Mouse (Mus musculus) midbrain, embryonic 16.5 days (tissue): ENCODE data around the gene Clmn. TPM values are rescaled to one million over a fixed set of nuclear protein-coding genes. Genes with fewer than 3 reads are reported as not detected.

Source experiments
- ATAC-seq: fragments of 200-750 bp; cut with Nextera tagmentation; 2 replicates; pipeline ENCODE4 v1.8.0; 2017; ENCODE audit warnings: moderate TSS enrichment
- H3K27ac ChIP-seq: fragments of 300-500 bp; sonication (generic); 2 replicates; pipeline ENCODE4 v1.5.1; 2014; ENCODE audit warnings: mild to moderate bottlenecking, low read length, mixed read lengths
- H3K27me3 ChIP-seq: fragments of 300-500 bp; sonication (generic); 2 replicates; pipeline ENCODE4 v1.6.1; 2014; ENCODE audit warnings: low read depth, low read length, mixed read lengths; ENCODE audit not compliant: control insufficient read depth, insufficient read depth
- H3K36me3 ChIP-seq: fragments of 300-500 bp; sonication (generic); 2 replicates; pipeline ENCODE4 v1.6.1; 2014; ENCODE audit warnings: mild to moderate bottlenecking, low read length, moderate library complexity, mixed read lengths; ENCODE audit not compliant: control insufficient read depth, insufficient read depth
- H3K4me1 ChIP-seq: fragments of 300-500 bp; sonication (generic); 2 replicates; pipeline ENCODE4 v1.6.1; 2014; ENCODE audit warnings: mild to moderate bottlenecking, low read length, mixed read lengths; ENCODE audit not compliant: control insufficient read depth, insufficient read depth
- H3K4me2 ChIP-seq: fragments of 300-500 bp; sonication (generic); 2 replicates; pipeline ENCODE4 v1.6.1; 2014; ENCODE audit warnings: mild to moderate bottlenecking, low read length, mixed read lengths
- H3K4me3 ChIP-seq: fragments of 300-500 bp; sonication (generic); 2 replicates; pipeline ENCODE4 v1.5.1; 2014; ENCODE audit warnings: low read depth, mild to moderate bottlenecking, low read length, moderate library complexity, mixed read lengths
- H3K9ac ChIP-seq: fragments of 300-500 bp; sonication (generic); 2 replicates; pipeline ENCODE4 v1.6.1; 2014; ENCODE audit warnings: low read depth, low read length, mixed read lengths
- H3K9me3 ChIP-seq: fragments of 300-500 bp; sonication (generic); replicated peaks from 2 replicates; pipeline ENCODE4 v1.6.1; 2014; ENCODE audit warnings: mild to moderate bottlenecking, low read length, mixed read lengths; ENCODE audit not compliant: control insufficient read depth, poor library complexity, severe bottlenecking
- WGBS: fragments of 180-500 bp; shearing (Covaris S2); extraction: QIAGEN DNeasy Blood & Tissue Kit; methylation state at CpG from one replicate; pipeline ENCODE4 v1.1.7; 2014; 5-methylcytosine and 5-hydroxymethylcytosine counted together
- polyA plus RNA-seq: library from polyadenylated mRNA; unstranded; fragments of >200 nt; fragmentation: Nextera tagmentation; extraction: Ambion mirVana; gene quantifications from 2 replicates; pipeline ENCODE4 v1.2.1, GENCODE M21; 2015

Clmn gene
- polyA plus RNA-seq, 1 experiment from 2014 or later, result 0.97 TPM

GRCm38 (mm10) chr12:104854826-104855225 lies 10.1 kb downstream of the Clmn start:
- Histone ChIP-seq H3K9ac (no peak overlapping the region), H3K27ac (no peak overlapping the region), H3K36me3 (no peaks in the 10 kb centered on the region), H3K4me3 (no peak overlapping the region), H3K4me2 (no peak overlapping the region), H3K27me3 (no peaks in the 10 kb centered on the region), H3K9me3 (no peaks in the 10 kb centered on the region), H3K4me1 (peaks cover 5% of the 10 kb centered on the region)
- WGBS, result 91% methylated on average over 2 of the region's 2 CpGs
- ATAC-seq, result no peak

DNA sequence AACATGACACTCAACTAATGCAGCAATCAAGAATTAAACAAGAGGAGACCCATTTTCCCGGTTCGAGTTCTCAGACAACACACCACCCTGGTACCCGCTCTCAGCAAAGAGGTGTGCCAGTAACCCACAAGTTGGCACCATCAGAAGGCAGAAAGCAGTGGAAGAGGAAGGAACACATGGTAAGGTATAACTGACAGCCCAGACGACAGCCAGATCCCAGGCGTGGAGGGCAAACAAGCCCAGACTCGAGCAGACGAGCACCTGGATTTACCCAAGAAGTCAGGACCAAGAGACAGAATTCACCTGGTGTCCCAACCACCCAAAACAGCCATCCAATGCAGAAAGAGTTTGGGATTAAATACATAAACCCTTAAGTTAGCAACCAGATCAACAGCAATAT lies 11.5 kb downstream of the Clmn start:
- Histone ChIP-seq H3K4me3 (no peak overlapping the region), H3K36me3 (no peaks in the 10 kb centered on the region), H3K4me2 (no peak overlapping the region), H3K9me3 (no peaks in the 10 kb centered on the region), H3K27ac (no peak overlapping the region), H3K9ac (no peak overlapping the region), H3K4me1 (peaks cover 5% of the 10 kb centered on the region), H3K27me3 (no peaks in the 10 kb centered on the region)
- WGBS, result 91% methylated on average over 7 of the region's 7 CpGs
- ATAC-seq, result no peak

DNA sequence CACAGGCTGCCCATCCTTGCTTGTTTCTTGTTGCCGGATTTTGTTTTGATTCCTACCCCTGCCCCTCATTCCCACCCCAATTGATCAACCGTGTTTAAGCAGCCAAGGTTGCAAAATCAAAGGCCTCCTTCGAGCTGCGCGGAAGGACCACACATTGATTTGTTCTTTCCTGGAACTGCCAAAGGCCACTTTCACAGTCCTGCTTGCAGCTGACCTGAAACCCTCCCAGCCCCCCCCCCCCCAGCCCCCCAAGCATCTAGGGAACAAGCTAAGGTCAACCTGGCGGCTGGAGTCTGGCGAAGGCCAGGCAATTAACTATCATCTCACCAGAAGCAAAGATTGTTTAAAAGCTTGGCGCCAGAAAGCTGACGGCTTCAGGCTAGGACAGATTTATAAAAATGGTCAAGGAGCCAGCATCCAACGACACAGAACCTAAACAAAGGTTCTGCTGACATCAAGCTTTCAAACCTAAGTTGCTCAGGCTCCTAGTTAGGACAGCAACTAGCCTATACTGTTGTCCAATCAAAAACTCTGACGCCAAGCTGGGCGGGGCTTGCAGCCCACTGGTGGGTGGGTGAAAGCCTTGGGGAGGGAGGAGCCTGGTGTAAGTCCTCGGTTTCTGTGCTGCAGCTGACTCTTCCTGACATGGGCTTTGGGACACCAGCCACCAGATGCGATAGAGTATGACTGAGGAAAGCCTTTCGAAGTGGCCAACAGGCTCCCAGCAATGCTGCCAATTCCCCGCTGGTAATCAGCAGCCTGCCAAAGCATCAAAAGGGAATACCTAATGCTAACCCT lies 13.0 kb downstream of the Clmn start:
- ATAC-seq, result peak; percentile 49
- Histone ChIP-seq H3K27me3 (no peaks in the 10 kb centered on the region), H3K4me3 (no peak overlapping the region), H3K4me2 (peak overlapping the region; percentile 25), H3K36me3 (no peaks in the 10 kb centered on the region), H3K27ac (no peak overlapping the region), H3K4me1 (peaks cover 5% of the 10 kb centered on the region), H3K9ac (no peak overlapping the region), H3K9me3 (no peaks in the 10 kb centered on the region)
- 30% methylated on average over 16 of the region's 16 CpGs for WGBS

GRCm38 (mm10) chr12:104850119-104850518 lies 14.8 kb downstream of the Clmn start:
- Histone ChIP-seq H3K4me1 (peaks cover 5% of the 10 kb centered on the region), H3K9ac (no peak overlapping the region), H3K9me3 (no peaks in the 10 kb centered on the region), H3K4me3 (no peak overlapping the region), H3K27me3 (no peaks in the 10 kb centered on the region), H3K4me2 (no peak overlapping the region), H3K27ac (no peak overlapping the region), H3K36me3 (no peaks in the 10 kb centered on the region)
- ATAC-seq, result no peak
- WGBS, result 92% methylated on average over 7 of the region's 7 CpGs

- no peak overlapping the region for H3K4me3 ChIP-seq
- H3K4me1 ChIP-seq, result peaks cover 5% of the 10 kb centered on the region
- H3K4me2 ChIP-seq, result no peak overlapping the region
- H3K27me3 ChIP-seq, result no peaks in the 10 kb centered on the region
- no peaks in the 10 kb centered on the region for H3K36me3 ChIP-seq
- ATAC-seq, result no peak
- 90% methylated on average over 9 of the region's 9 CpGs for WGBS
- H3K9me3 ChIP-seq, result no peaks in the 10 kb centered on the region
- H3K9ac ChIP-seq, result no peak overlapping the region
- H3K27ac ChIP-seq, result no peak overlapping the region
These were observed 16.2 kb downstream of the Clmn start for GRCm38 (mm10) chr12:104848667-104849066.

DNA sequence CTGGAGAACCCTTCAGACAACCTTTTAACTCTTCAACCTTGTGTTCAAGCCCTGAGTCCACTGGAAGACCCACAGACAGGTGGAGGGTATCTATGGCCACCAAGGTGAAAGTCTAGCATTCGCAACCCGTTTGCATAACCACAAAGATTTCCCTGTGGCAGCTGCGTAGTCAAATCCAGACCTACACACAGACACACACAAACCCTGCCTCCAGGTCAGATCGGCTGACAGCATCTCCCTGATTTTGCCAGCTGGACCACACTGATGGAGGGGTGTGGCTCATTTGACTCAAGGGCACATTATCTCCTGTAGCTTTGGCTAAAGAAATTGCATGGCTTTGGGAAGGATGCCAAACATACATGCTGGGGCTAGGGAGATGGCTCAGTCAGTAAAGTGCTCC lies 17.6 kb downstream of the Clmn start:
- H3K27me3 ChIP-seq, result no peaks in the 10 kb centered on the region
- ATAC-seq, result no peak
- 81% methylated on average over 4 of the region's 4 CpGs for WGBS

DNA sequence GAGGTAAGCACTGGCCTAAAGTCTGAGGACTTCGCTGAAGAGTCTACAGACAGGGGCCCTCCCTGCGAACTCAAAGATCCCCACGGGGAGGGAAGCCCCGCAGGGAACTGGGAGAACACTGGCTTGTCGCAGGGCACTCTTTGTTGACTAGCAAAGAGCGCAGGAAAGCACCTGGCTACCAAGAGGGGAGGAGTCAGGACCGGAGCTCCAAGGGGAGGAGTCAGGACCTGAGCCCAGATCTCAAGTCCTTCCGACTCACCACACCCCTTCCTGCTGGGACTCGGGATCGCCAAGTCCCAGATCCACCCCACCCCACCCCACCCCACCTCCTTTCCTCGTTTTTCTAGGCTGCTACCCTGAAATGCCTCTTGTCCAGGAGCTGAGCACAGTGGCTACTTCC lies 19.2 kb downstream of the Clmn start:
- WGBS, result 4% methylated on average over 11 of the region's 11 CpGs

More for the DNA sequence above, 17.6 kb downstream of the Clmn start:
- Histone ChIP-seq H3K4me2 (no peak overlapping the region), H3K36me3 (no peaks in the 10 kb centered on the region), H3K4me3 (no peak overlapping the region), H3K27ac (no peak overlapping the region), H3K9me3 (no peaks in the 10 kb centered on the region), H3K9ac (no peak overlapping the region), H3K4me1 (peaks cover 5% of the 10 kb centered on the region)

GRCm38 (mm10) chr12:104844989-104845388 lies 19.9 kb downstream of the Clmn start:
- WGBS, result 56% methylated on average over 4 of the region's 4 CpGs
- no peaks in the 10 kb centered on the region for H3K9me3 ChIP-seq
- no peaks in the 10 kb centered on the region for H3K4me1 ChIP-seq
- H3K9ac ChIP-seq, result no peak overlapping the region
- ATAC-seq, result no peak
- H3K27ac ChIP-seq, result no peak overlapping the region
- no peak overlapping the region for H3K4me3 ChIP-seq
- no peaks in the 10 kb centered on the region for H3K27me3 ChIP-seq
- no peak overlapping the region for H3K4me2 ChIP-seq
- no peaks in the 10 kb centered on the region for H3K36me3 ChIP-seq

More for the DNA sequence above, 19.2 kb downstream of the Clmn start:
- Histone ChIP-seq H3K36me3 (no peaks in the 10 kb centered on the region), H3K9ac (no peak overlapping the region), H3K27me3 (no peaks in the 10 kb centered on the region), H3K4me3 (no peak overlapping the region), H3K27ac (no peak overlapping the region), H3K4me1 (no peaks in the 10 kb centered on the region), H3K9me3 (no peaks in the 10 kb centered on the region), H3K4me2 (peak overlapping the region; percentile 17; the same call in 1 of the 2 replicates)
- no peak for ATAC-seq

- Histone ChIP-seq H3K9ac (no peak overlapping the region), H3K36me3 (no peaks in the 10 kb centered on the region), H3K9me3 (no peaks in the 10 kb centered on the region), H3K27ac (no peak overlapping the region), H3K4me3 (no peak overlapping the region), H3K27me3 (no peaks in the 10 kb centered on the region), H3K4me2 (no peak overlapping the region), H3K4me1 (no peaks in the 10 kb centered on the region)
- WGBS, result 67% methylated on average over 4 of the region's 4 CpGs
- no peak for ATAC-seq
These were observed 20.6 kb downstream of the Clmn start for GRCm38 (mm10) chr12:104844279-104844678.
